13 mouse cellular contexts compared by ENCODE assay signal in genomic region chr13:63176131-63176530, GRCm38 (mm10).
"Had no signal": no experiment of that assay in that cellular context is flagged by ENCODE, and none has a peak within 500 bp of the region (broad histone marks: within the 10 kb centered on the region; RNA-seq: fewer than 3 reads in every experiment).

No protein-coding gene starts in this region.

- H3K9me3 ChIP-seq: limb, embryonic 10.5 days; liver, embryonic 15.5 days; midbrain, embryonic 13.5 days; stomach, embryonic 15.5 days had no signal

- H3K27me3 ChIP-seq: liver, embryonic 15.5 days; midbrain, embryonic 13.5 days; stomach, embryonic 15.5 days had no signal

- H3K9ac ChIP-seq: liver, embryonic 15.5 days; midbrain, embryonic 13.5 days; stomach, embryonic 15.5 days had no signal

- H3K4me1 ChIP-seq: liver, embryonic 15.5 days had no signal

- H3K4me2 ChIP-seq: liver, embryonic 11.5 days; liver, embryonic 15.5 days; midbrain, embryonic 13.5 days; stomach, embryonic 15.5 days had no signal

- H3K36me3 ChIP-seq: limb, embryonic 10.5 days; liver, embryonic 15.5 days; midbrain, embryonic 13.5 days; stomach, embryonic 15.5 days had no signal

- H3K4me3 ChIP-seq: left cerebral cortex, adult 2 months; limb, embryonic 10.5 days; liver, embryonic 15.5 days; midbrain, embryonic 13.5 days; stomach, embryonic 15.5 days had no signal

- ATAC-seq: lung, postnatal 0 days; midbrain, embryonic 13.5 days had no signal

- H3K27ac ChIP-seq: liver, embryonic 15.5 days; midbrain, embryonic 13.5 days; stomach, embryonic 15.5 days had no signal

- DNase-seq: kidney, postnatal 14 days; lung, adult 2 months; lung, postnatal 36 days; right cerebral cortex, postnatal 14 days; thymus, adult 2 months; thymus, postnatal 25 days had no signal
